Mouse (Mus musculus): ENCODE results near the gene Tchp.

Gene Tchp

DNA sequence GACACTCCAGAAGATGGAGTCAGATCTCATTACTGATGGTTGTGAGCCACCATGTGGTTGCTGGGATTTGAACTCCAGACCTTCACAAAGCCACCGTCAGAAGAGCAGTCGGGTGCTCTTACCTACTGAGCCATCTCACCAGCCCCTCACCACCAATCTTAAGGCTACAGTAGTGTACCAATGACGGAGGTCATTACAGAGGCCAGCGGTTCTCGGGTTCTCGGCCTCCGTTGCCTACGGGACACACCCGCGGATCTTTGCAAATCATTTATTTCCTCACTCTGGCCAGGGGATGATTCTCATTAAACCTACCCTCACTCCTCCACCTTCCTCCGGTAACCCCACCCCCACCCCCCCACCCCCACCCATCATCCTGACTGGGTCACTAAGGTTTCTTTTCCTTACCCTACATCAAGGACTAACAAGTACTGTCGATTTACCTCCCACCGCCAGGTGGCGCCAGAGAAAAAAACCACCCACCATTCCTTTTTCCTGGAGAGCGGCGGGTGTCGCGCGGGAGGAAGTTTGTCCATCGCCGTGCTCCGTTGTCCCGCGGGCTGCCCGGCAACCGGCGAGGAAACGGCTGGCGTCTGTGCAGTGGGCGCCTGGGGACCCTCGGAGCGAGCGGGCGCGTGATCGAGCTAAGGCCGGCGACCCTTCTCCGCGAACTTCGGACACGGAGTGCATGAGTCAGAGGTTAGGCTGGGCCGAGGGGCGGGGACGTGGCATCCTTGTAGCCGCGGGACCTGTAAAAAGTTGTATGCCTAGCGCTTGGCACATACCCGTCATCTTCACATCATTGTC lies at the start of gene Tchp:
Tchp (plus strand) TSS at position 496 of the 804 bp plus-strand sequence.
- in situ Hi-C loops (cut with MboI): no loop called here

- in situ Hi-C loops (cut with MboI): no loop called here
Measured at GRCm38 (mm10) chr5:114658255-114658654, 49.3 kb upstream of the Tchp start, which contains the start of gene Trpv4. Trpv4 (minus strand) TSS chr5:114658421.

DNA sequence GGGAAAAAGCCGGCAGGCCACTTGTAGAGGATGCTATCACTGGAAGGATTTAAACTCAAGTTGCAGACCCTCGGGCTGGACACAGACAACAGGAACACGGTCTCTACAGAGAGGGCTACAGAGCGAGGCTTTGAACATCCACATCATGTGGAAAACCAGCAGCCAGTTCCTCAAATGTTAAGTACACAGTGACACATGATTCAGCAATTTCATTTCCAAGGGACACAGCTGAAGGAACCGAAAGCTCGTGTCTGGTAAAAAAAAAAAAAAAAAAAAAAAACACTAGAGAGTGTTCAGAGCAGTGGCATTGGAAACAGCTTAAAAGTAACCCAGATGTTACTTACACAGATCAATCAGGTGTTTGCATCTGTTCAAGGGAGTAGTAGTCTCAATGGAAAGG lies 46.5 kb upstream of the Tchp start:
- in situ Hi-C loops (cut with MboI): no loop called here

DNA sequence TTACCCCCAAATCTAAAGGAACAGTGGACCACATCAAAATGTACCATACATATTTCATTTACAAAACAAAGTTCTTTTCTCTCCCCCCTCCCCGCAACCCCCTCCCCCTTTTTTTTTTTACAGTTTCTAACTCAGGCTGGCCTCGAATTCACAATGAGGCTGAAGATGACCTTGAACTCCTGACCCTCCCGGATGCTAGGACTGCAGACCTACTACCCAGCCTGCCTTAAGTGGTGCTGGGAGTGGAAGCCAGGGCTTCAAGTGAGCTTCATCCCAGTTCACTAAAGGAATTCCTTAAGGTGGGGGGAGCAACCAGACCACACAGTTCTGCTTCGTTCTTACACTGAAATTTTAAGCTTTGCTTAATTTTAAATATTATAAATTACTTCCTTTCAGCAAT lies 43.4 kb upstream of the Tchp start:
- in situ Hi-C loops (cut with MboI): no loop called here

GRCm38 (mm10) chr5:114664750-114665149 lies 42.8 kb upstream of the Tchp start:
- in situ Hi-C loops (cut with MboI): no loop called here

DNA sequence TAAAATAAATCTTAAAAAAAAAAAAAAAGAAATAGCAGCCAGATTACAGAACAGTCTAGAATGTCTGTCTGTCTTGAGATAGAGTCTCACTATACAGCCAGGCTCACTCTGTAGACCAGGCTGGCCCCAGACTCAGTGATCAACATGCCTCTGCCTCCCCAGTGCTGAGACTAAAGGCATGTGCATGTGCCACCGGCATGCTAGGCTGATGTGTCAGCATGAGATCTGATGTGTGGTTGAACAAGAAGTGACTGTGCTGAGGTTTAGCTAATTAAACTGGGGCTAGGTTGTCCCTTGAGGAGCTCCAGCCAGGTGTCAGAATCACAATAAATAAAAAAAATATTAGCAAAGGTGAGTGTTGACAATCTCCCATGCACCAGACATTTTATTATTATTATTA lies 40.9 kb upstream of the Tchp start:
- in situ Hi-C loops (cut with MboI): no loop called here

DNA sequence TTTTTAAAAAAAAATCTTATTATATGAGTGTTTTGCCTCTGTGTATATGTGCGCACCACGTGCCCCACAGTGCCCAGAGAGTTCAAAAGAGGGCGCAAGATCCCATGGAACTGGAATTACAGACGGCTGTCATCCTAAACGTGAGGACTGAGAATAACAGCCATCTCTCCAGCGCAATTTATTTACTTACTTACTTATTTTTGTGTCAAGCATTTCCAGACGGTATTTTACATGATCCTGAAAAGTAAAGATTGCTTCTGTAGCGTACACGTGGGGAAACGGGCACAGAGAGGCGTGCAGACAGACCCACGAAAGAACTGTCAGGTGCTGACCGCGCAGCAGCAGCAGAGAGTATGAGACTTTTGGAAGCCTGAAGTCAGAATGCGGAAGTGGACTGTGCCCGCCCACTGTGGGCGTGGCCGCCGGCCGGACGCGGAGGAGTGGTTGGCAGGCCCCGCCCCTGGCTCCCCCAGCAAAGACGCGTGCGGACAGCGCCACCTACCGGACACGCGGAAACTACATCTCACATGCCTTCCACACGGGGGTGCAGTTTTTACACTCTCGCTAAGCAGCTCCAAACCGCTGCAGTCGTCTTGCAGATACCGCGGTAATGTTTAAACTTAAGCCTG lies 40.2 kb upstream of the Tchp start:
- in situ Hi-C loops (cut with MboI): no loop called here

GRCm38 (mm10) chr5:114669014-114669413 lies 38.5 kb upstream of the Tchp start:
- in situ Hi-C loops (cut with MboI): no loop called here

DNA sequence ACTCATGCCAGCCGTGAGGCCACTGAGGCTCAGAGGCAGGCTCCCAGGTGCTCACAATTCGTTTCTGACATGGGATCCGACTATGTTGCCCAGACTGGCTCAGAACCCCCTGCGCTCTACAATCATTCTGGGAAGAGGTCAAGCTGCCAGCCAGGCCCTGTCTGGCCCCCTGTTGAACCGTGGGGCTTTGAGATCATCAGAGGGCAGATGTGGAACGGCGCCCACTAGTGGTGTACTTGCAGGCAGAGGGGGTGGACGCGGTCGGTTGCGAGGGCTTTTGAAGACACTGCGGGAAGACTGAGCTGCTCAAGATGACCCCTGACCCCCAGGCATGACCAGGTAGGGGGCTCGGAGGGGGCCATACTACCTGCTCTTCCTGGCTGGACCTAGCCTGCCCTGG lies 34.4 kb upstream of the Tchp start:
- in situ Hi-C loops (cut with MboI): no loop called here

GRCm38 (mm10) chr5:114674594-114674993 lies 33.0 kb upstream of the Tchp start:
- in situ Hi-C loops (cut with MboI): no loop called here

- in situ Hi-C loops (cut with MboI): no loop called here
Measured at GRCm38 (mm10) chr5:114679841-114680591, 27.5 kb upstream of the Tchp start.

GRCm38 (mm10) chr5:114680676-114681285 lies 26.8 kb upstream of the Tchp start:
- in situ Hi-C loops (cut with MboI): no loop called here

GRCm38 (mm10) chr5:114681717-114682116 lies 25.8 kb upstream of the Tchp start:
- in situ Hi-C loops (cut with MboI): no loop called here

DNA sequence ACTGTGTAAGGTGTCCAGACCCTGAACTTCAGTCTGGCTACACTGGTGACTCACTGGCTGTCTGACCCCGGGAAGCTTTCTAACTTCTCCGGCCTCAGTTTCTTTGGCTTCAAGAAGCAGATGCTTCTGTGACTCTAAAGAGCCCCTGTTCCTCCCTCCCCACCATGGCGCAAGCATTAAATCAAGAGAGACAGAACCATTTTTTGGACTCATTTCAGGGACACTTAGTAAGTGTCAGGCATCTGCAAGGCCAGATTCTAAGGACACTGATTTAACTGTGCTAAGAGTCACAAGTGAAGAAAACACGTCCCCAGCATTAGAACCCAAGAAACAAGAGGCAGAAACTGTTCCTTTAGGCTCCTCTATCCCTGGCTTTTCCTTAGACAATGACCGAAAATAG lies 21.6 kb upstream of the Tchp start:
- in situ Hi-C loops (cut with MboI): no loop called here

DNA sequence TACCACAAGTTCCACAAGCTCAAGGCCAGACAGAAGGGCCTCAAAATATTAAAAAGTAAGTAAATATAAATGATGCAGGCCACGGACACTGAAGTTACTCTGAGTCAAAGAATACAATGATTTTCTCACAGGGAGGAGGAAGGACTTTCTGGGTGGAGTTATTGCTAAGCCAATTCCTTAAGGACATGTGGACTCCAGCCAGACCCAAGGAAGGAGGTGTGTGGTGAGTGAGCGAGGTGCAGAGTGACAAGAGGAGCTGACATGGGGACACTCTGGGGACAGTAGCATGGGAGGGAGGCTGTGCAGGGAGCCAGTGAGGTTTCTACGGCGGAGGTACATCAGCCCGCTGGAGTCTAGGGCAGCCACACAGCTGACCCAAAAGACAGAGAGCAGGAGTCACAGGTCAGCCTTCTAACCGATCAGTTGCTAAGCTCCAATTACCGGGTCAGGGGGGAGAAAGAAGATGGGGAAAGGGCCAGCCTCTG lies 20.8 kb upstream of the Tchp start:
- in situ Hi-C loops (cut with MboI): no loop called here

- in situ Hi-C loops (cut with MboI): no loop called here
Measured at GRCm38 (mm10) chr5:114687901-114688300, 19.7 kb upstream of the Tchp start.

- in situ Hi-C loops (cut with MboI): no loop called here
Measured at GRCm38 (mm10) chr5:114688703-114689102, 18.9 kb upstream of the Tchp start.

DNA sequence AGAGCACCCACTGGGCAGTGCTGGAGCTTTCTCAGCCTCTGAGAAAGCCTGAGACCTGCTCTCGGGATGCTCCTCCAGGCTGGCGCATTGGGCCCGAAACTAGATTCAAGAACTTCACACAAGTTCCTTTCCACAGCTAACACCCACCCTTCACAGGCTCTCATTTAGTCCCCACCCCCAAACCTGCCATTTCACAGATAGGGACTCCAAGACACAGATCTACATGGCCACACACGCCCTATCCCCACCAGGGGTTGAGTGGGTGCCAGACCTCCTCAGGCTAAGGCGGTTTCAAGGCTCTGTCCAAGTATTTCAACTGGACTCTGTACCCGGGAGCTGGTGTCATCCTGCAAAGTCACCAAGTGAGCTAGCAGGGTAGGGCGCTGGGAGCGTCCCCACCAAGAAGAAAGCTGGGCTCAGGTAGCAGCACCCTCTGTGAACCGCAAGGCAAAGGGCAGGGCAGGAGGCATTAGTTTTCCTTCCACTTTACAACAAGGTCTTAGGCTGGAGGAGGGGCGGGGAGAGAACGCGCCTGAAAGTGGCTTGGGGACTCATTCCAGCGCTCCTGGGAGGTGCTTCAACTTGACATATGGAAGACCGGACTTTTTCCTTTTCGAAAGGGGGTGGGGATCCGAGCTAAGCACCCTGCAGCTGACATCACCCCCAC lies 17.7 kb upstream of the Tchp start:
- in situ Hi-C loops (cut with MboI): no loop called here

GRCm38 (mm10) chr5:114690633-114691567 lies 16.7 kb upstream of the Tchp start, which contains the start of gene Gltp:
Gltp (minus strand) TSS chr5:114690984.
- in situ Hi-C loops (cut with MboI): no loop called here

DNA sequence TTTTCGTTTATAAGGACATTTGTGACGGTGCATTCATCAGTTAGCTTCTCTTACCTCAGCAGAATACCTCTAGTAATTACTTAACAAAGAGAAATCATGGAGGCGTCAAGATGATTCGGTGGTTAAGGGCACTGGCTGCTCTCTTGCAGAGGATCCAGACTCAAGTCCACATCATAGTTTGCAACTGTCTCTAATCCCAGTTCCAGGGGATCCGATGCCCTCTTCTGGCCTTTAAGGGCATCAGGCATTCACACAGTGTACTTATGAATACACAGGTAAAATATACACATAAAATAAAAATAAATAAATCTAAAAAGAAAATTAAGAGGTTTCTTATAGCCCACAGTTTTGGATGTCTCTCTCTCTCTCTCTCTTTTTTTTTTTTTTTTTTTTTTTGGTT lies 11.8 kb upstream of the Tchp start:
- in situ Hi-C loops (cut with MboI): no loop called here
